Mouse (Mus musculus) myocyte (in vitro differentiated cells): ENCODE results near the gene Pik3r5.

Experiments used
- CEBPB ChIP-seq: IDR thresholded peaks from 2 replicates; pipeline ENCODE4 v1.6.1; 2011; ENCODE audit warnings: mild to moderate bottlenecking, moderate library complexity; ENCODE audit not compliant: poor library complexity, insufficient read depth, severe bottlenecking
- POLR2A ChIP-seq: IDR thresholded peaks from one replicate; pipeline ENCODE4 v1.6.1; 2011; ENCODE audit warnings: low read depth, mild to moderate bottlenecking, control low read depth, moderate library complexity; ENCODE audit not compliant: insufficient read length

- TF ChIP-seq POLR2A (no peak), CEBPB (no peak)
Observed at GRCm38 (mm10) chr11:68440100-68440499, 8.2 kb downstream of the Pik3r5 start.
